Mouse (Mus musculus) mature B cell (primary cell): ENCODE results near the gene G6pd2.

Experiments used
- in situ Hi-C: fragments of 300-500 bp; cut with MboI; formaldehyde crosslinking; loops from 2 replicates; pipeline ENCODE4 v1.14.3; 2019

Gene G6pd2

DNA sequence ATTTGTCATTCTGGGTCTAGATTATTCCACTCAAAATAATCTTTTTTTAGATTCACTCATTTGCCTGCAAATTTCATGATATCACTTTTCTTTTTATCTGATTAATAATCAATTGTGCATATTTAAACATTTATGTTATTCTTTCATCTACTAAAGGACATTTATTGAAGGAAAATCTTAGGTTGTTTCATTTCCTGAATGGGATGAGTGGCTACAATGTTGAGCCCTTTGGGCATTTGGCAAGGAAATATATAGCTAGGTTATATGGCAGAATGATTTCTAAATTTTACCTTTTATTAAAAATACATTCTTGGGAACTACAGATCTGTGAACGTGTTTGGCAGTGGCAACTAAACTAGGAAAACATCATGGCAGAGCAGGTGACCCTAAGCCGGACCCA, at the start of gene G6pd2:
TSS of gene G6pd2 (plus strand) at position 301 of the 400 bp plus-strand sequence.
- in situ Hi-C loops: no loop called here

DNA sequence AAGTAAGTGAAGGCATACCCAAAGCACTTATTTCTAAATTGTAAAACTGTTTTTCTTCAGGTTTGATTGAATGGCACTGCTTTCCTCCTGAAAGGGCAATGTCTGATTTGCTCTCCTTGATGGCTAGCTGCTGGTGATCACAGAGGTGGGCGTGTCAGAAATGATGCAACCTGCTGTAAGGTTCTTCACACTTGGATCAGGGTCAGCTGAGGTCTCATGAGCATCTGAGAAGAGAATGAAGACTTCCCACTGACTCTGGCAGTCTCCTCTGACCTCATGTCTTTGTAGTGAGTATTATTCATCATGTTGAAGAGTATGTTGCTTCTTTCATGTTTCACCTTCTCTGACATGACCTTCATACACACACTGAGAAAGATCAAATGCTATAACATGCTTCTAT, 44.4 kb upstream of the G6pd2 start:
- in situ Hi-C loops: no loop called here

DNA sequence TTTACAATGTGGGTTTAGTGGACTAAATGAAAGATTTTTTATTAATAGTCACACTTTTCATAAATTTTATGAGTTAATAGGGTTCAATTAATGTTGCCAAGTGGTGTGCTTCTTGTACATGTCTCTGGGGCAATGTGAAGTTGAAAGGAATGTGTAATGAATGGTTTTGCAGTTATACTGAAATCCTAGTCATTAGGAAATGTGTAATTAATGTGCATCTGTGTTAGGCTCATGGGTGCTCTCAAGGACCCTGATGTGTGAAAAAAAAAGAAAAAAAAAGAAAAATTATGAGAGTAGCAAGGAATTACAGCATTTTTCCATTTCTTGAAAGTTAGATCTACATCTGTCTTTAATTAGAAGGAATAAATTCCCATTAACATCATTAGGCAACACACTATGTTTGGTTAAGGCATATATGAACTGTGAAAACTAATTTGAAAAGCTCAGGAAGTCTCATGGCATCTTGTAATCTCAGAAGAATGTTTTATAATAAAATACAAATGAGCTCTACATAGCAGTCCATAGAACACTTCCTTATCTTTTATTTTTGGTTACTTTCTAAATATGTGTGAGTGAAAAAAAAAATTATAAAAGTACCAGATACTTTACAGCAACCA, 24.4 kb downstream of the G6pd2 start:
- in situ Hi-C loops: no loop called here

GRCm38 (mm10) chr5:61843891-61844290, 35.3 kb downstream of the G6pd2 start:
- in situ Hi-C loops: no loop called here
